Mouse (Mus musculus): ENCODE results near the gene Clec11a.

Gene Clec11a

DNA sequence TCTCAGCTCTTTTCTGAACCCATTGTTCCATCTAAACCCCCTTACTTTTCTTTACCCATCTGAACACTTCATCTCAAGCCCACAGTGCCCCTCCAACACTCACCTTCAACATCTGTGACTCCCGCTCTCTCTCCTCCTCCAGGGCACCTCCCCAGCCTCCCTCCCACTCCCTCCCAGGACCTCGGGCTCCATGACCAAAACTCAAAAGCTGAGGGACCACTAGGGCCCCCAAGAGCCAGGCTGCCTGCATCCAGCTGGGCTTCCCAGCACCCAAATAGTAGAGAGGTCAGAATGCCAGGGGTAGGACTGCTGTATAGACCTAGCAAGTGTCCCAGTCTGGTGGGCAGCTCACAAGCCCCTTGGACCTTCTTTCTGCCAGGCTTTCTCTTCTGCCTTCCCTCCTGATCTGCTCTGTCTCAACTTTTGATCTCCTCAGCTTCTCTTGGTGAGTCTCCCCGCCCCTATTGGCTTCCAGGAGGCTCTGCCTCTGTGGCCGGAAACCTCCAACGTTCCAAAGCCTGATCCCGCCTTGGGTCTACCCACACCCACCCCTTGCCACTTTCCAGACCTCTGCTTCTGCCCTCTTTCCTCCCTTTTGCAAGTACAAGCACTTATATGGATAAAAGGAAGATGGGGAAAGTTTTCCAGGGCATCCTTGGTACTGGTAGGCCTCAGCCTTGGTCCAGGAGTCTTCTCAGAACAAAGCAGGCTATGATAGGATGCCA is at the start of gene Clec11a:
Clec11a (minus strand) TSS at position 387 of the 725 bp plus-strand sequence.
- DNase-seq (ENCODE audit: low spot score) = no peak

DNA sequence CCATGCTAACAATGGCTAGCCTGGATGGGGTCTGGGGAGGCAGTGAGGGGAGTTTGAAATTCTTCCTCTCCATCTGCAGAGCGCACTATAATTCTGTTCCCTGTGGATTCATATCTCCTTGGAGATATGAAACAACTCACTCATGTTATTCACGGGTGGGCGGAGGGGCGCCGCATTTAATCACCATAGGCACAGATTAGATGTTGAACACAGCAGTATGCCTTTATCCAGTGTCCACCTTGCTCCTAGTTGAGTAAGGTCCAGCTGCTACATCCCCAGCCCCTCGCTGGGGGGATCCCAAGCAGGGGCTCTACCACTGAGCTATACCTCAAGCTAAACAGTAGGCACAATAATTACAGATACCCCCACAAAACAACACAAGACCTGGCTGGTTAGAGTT is 48.7 kb upstream of the Clec11a start:
- DNase-seq (ENCODE audit: low spot score) = no peak

- peak; percentile 44 for DNase-seq (ENCODE audit: low spot score)
Observed at GRCm38 (mm10) chr7:44353601-44354340, 47.1 kb upstream of the Clec11a start.

- DNase-seq (ENCODE audit: low spot score) = no peak
Observed at GRCm38 (mm10) chr7:44352750-44353600, 46.3 kb upstream of the Clec11a start.

DNA sequence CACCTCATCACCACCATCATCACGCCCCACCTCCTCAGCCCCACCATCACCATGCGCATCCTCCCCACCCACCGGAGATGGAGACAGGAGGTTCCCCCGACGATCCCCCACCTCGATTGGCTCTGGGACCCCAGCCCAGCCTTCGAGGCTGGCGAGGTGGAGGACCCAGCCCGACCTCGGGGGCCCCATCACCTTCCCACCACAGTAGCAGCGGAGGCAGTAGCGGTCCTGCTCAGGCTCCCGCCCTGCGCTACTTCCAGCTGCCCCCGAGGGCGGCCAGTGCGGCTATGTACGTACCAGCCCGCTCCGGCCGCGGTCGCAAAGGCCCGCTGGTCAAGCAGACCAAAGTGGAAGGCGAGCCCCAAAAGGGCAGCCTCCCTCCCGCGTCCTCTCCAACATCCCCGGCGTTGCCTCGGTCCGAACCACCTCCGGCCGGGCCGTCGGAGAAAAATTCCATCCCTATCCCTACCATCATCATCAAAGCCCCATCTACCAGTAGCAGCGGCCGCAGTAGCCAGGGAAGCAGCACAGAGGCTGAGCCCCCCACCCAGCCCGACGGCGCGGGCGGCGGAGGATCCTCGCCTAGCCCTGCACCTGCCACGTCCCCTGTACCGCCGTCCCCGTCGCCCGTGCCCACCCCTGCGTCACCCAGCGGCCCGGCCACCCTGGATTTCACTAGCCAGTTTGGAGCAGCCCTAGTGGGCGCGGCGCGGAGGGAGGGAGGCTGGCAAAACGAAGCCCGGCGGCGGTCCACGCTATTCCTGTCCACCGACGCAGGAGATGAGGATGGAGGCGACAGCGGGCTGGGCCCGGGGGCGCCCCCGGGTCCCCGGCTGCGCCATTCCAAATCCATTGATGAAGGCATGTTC is 45.4 kb upstream of the Clec11a start:
- no peak for DNase-seq (ENCODE audit: low spot score)

DNA sequence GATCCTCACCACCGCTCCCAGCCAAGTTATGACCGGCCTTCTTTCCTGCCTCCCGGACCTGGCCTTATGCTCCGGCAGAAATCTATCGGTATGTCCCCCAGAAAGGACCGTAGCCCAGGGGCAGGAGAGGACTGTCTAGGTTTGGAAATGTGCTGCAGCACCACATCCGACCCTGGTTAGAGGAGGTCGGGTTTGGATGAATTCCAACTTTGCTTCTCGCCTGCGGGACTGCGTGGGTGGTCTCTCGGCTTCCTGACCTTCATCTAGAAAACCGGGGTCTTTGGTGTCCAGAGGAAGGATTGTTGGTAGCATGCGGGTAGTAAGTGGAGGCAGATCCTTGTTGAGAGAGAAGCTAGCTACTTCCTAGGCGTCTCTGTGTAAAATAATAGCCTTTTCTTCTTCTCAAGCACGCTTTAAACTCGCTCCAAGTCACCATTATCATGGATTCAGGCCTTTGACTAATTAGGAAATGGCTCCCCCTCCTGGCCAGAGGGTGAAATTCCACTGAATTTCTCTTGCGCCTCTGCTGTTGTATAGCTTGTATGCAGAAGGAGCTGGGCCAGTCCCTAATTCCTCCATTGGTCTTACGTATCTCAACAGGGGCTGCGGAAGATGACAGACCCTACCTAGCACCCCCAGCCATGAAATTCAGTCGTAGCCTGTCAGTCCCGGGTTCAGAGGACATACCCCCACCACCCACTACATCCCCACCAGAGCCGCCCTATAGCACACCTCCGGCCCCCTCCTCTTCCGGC is 44.4 kb upstream of the Clec11a start:
- peak; percentile 88 for DNase-seq (ENCODE audit: low spot score)

GRCm38 (mm10) chr7:44349043-44349442 is 42.3 kb upstream of the Clec11a start:
- no peak for DNase-seq (ENCODE audit: low spot score)

GRCm38 (mm10) chr7:44344622-44345021 is 37.9 kb upstream of the Clec11a start:
- DNase-seq (ENCODE audit: low spot score) = no peak

GRCm38 (mm10) chr7:44343459-44344015 is 36.8 kb upstream of the Clec11a start:
- DNase-seq (ENCODE audit: low spot score) = no peak

DNA sequence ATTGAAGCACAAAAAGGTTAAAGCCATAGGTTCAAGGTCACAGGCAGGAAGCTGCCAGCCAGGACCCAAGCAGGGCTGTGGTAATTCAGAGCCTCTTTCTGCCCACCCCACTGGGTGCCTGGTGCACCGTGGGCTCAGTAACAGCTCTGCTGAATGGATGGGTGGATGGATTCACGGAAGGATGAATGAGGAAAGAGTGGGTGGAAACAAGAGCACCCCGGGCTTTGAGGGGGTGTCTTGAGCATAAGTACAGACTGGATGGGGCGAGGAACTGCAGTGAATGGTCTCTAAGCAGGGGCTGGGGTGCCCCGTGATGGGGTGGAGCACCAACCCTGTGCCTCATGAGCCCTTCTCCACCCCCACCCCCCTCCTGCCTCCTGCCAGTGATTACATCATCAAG is 35.0 kb upstream of the Clec11a start:
- DNase-seq (ENCODE audit: low spot score) = no peak

DNA sequence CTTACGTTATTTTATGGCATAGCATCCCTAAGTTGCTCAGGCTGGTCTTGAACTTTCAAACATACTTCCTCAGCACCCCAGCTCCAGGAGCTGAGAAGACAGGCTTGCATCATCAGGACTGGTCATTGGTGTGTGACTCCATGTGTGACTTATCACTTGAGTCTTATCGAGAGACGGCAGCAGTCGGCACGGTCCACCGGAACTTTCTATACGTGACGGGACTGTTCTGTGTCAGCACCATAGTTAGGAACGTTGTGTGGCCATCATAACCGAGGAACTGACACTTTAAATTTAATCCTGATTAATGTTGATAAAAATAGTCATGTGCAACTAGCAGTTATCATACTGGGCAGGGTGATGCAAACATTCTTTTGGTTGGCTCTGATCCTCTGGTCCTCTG is 34.4 kb upstream of the Clec11a start:
- no peak for DNase-seq (ENCODE audit: low spot score)

GRCm38 (mm10) chr7:44340226-44340625 is 33.5 kb upstream of the Clec11a start:
- no peak for DNase-seq (ENCODE audit: low spot score)

- no peak for DNase-seq (ENCODE audit: low spot score)
Observed at GRCm38 (mm10) chr7:44337121-44337849, 30.6 kb upstream of the Clec11a start.

DNA sequence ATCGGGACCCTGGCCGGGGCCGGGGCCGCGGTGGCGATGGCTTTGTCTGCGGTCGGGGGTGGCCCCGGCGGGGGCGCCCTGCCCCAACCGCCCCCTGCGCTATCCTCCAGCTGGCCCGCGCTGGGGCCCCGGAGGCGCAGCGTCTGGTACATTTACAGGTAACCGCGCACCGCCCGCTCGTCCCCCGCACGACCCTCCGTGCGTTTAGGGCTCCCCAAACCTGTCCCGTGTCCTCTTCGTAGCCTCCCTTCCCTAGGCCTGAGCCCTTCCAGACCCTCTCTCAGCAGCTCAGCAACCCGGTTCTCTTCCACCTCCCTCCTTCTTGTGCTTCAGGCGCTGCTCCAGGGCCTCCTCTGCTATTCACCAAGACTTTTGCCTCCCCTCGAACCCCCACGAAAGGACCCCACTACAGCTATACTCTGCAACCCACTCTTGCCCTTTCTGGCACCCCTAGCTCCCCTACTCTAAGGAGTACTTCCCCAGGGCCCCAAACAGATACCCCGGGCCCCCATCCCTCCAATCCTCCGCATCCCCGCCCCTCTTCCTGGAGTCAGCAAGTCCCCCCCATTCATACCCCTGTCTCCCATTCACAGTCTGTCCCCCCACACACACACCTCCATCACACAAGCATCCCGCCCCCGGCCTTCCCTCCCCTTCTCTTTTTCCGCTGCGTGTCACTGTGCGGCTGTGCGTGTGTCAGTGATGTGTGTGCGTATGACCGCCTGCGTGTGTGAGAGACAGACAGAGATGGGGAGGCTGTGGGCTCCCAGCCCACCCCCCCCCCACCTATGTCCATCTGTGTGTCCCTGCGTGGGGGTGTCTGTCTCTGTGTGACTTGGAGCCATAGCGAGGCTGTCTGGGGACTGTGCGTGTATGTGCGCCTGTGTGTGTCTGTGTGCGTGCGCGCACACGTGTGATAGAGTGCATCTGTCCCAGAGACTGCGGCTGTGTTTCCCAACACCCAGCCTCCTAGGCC is 29.6 kb upstream of the Clec11a start:
- no peak for DNase-seq (ENCODE audit: low spot score)

DNA sequence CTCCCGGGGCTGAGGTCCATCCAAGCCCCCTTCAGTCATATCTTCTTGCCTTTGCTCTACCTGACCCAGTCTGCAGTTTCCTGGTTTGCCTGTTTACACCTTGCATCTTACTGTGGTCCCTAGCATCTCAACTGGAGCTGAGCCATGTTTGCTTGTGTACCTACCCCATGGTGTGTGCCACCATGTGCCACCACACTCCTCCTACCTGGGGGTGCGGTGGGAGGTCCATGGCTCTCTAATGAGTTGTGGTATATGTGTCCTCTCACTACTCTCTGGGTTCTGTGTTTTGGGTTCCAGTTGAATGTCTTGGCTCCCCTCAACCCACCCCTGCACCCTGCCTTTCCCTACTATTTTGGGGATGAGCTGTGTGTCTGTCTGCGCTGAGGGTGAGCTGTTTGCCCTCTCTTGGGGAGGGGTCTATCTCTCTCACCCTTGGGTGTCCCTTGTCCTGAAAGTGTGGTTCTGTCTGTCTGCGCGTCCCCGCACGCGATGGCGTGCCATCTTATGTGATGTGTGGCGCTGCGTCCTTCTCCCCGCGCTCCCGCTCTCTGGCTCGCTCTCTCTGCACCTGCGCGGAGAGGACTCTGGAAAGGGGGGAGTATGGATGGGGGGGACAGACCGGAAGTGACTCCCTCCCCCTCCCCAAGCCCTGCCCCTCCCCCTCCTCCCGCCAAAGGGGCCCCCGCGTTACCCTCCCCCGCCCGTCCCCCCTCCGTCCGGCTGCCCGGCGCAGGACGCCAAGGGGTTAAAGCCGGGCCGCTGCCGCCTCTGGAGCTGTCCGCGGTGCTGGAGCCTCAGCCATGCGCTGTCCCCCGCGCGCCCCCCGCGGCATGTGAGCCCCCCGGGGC is 28.6 kb upstream of the Clec11a start:
- peak; percentile 68 for DNase-seq (ENCODE audit: low spot score)

- DNase-seq (ENCODE audit: low spot score) = no peak
Observed at GRCm38 (mm10) chr7:44334139-44334538, 27.4 kb upstream of the Clec11a start.

DNA sequence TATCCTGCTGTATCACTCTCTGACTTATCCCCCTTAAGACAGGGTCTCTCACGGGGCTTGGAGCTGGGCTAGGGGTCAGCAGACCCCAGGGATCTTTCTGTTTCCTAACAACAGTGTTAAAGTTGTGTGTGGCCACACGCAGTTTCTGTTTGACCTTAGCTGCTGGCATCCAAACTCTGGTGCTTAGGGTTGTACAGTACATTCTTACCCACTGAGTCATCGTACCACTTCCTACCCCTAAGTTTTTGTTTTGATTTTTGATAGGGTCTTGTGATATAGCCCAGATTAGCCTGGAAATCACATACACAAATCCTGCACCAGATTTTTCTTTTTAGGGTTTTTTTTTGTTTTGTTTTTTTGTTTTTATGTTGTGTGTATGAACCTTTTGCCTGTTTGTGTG is 25.6 kb upstream of the Clec11a start:
- no peak for DNase-seq (ENCODE audit: low spot score)

- DNase-seq (ENCODE audit: low spot score) = no peak
Observed at GRCm38 (mm10) chr7:44326614-44327013, 19.9 kb upstream of the Clec11a start.
